Mouse (Mus musculus) heart, postnatal 0 days (tissue): ENCODE results near the gene Ntn5.

Source experiments
- CTCF ChIP-seq: IDR thresholded peaks from 2 replicates; pipeline ENCODE4 v1.5.1; 2016; ENCODE audit warnings: antibody characterized with exemption, control low read depth, low read depth
- EP300 ChIP-seq: IDR thresholded peaks from 2 replicates; pipeline ENCODE4 v1.6.1; 2016; ENCODE audit warnings: antibody characterized with exemption, low read depth

DNA sequence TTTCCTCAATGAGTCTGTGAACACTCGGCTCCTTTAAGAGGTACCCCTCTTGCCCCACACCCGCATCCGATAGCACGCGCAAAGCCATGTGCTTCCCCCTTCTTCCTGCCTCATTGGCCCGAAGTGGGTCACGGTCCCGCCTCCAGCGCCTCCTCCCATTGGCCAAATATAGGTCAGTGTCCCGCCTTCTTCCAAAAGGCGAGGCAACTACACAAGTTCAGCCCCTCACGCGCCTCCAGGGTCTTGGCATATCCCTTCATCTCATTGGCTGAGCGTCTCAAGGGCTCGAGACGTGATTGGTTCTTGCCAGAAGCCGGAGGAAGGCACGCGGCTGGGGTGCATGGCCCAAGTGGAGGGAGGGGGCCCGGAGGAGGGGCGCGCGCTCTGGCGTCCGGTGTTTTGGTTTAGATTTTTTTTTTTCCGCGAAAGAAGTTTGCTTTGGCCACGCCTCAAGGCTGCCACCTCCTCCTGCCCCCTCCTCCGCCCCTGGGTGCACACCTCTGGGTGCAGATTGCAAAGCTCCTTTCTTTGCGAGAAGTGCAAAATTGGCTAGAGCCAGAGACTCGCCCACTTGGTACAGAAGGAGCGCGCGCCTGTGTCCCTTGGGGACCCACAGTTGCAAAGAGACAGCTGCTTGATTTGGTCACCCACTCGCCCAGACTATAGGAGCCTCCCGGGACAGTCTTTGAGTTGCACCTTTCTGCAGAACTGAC is 21.1 kb downstream of the Ntn5 start, which contains the start of gene Dbp:
- no peak for TF ChIP-seq CTCF
- peak; percentile 89 for TF ChIP-seq EP300
